Mouse (Mus musculus) midbrain, embryonic 16.5 days (tissue): Measurements from ENCODE around the gene Dnajc12. TPM values are rescaled to one million over a fixed set of nuclear protein-coding genes. Genes with fewer than 3 reads are reported as not detected.

Experiments
- ATAC-seq: fragments of 200-750 bp; cut with Nextera tagmentation; 2 replicates; pipeline ENCODE4 v1.8.0; 2017; ENCODE audit warnings: moderate TSS enrichment
- H3K27ac ChIP-seq: fragments of 300-500 bp; sonication (generic); 2 replicates; pipeline ENCODE4 v1.5.1; 2014; ENCODE audit warnings: mild to moderate bottlenecking, low read length, mixed read lengths
- H3K27me3 ChIP-seq: fragments of 300-500 bp; sonication (generic); 2 replicates; pipeline ENCODE4 v1.6.1; 2014; ENCODE audit warnings: low read depth, low read length, mixed read lengths; ENCODE audit not compliant: control insufficient read depth, insufficient read depth
- H3K36me3 ChIP-seq: fragments of 300-500 bp; sonication (generic); 2 replicates; pipeline ENCODE4 v1.6.1; 2014; ENCODE audit warnings: mild to moderate bottlenecking, low read length, moderate library complexity, mixed read lengths; ENCODE audit not compliant: control insufficient read depth, insufficient read depth
- H3K4me1 ChIP-seq: fragments of 300-500 bp; sonication (generic); 2 replicates; pipeline ENCODE4 v1.6.1; 2014; ENCODE audit warnings: mild to moderate bottlenecking, low read length, mixed read lengths; ENCODE audit not compliant: control insufficient read depth, insufficient read depth
- H3K4me2 ChIP-seq: fragments of 300-500 bp; sonication (generic); 2 replicates; pipeline ENCODE4 v1.6.1; 2014; ENCODE audit warnings: mild to moderate bottlenecking, low read length, mixed read lengths
- H3K4me3 ChIP-seq: fragments of 300-500 bp; sonication (generic); 2 replicates; pipeline ENCODE4 v1.5.1; 2014; ENCODE audit warnings: low read depth, mild to moderate bottlenecking, low read length, moderate library complexity, mixed read lengths
- H3K9ac ChIP-seq: fragments of 300-500 bp; sonication (generic); 2 replicates; pipeline ENCODE4 v1.6.1; 2014; ENCODE audit warnings: low read depth, low read length, mixed read lengths
- H3K9me3 ChIP-seq: fragments of 300-500 bp; sonication (generic); replicated peaks from 2 replicates; pipeline ENCODE4 v1.6.1; 2014; ENCODE audit warnings: mild to moderate bottlenecking, low read length, mixed read lengths; ENCODE audit not compliant: control insufficient read depth, poor library complexity, severe bottlenecking
- WGBS: fragments of 180-500 bp; shearing (Covaris S2); extraction: QIAGEN DNeasy Blood & Tissue Kit; methylation state at CpG from one replicate; pipeline ENCODE4 v1.1.7; 2014; 5-methylcytosine and 5-hydroxymethylcytosine counted together
- polyA plus RNA-seq: library from polyadenylated mRNA; unstranded; fragments of >200 nt; fragmentation: Nextera tagmentation; extraction: Ambion mirVana; gene quantifications from 2 replicates; pipeline ENCODE4 v1.2.1, GENCODE M21; 2015

Dnajc12 gene
- polyA plus RNA-seq: 21.3 and 23.6 TPM in 2 replicates

GRCm38 (mm10) chr10:63382372-63383279, at the start of gene Dnajc12:
Gene Dnajc12 (plus strand): TSS chr10:63382443.
- Histone ChIP-seq H3K9me3 (no peaks in the 10 kb centered on the region), H3K27me3 (peaks cover 4% of the 10 kb centered on the region; the same call in 1 of the 2 replicates), H3K4me2 (peak within 1 kb of the TSS; percentile 65), H3K27ac (peak within 1 kb of the TSS; percentile 5; the same call in 1 of the 2 replicates), H3K9ac (peak within 1 kb of the TSS; percentile 63), H3K4me3 (peak within 1 kb of the TSS; percentile 45), H3K4me1 (peaks cover 12% of the 10 kb centered on the region), H3K36me3 (no peaks in the 10 kb centered on the region)
- under 1% methylated on average over 28 of the region's 28 CpGs for WGBS
- peak; percentile 94 for ATAC-seq

DNA sequence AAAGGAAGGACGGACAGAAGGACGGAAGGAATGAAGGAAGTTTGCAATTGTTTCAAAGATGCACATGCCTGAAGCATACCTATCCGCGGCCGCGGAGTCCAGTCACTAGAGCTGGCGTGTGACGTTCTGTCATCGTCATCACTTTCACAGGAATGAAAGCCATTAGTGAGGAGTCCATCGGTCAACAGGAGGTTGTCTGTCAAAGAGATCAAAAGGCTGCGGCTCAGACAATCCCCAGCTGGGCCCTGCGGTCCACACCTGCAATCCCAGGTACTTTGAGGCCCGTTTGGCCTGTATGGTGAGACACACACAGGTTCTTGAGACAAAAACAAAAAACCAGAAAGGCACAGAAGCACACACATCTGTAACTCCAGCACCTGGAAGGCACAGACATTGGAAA, 45.3 kb upstream of the Dnajc12 start:
- Histone ChIP-seq H3K4me3 (peak overlapping the region; percentile 85), H3K9me3 (no peaks in the 10 kb centered on the region), H3K27me3 (no peaks in the 10 kb centered on the region), H3K4me2 (peak overlapping the region; percentile 59), H3K36me3 (no peaks in the 10 kb centered on the region), H3K27ac (no peak overlapping the region), H3K9ac (peak overlapping the region; percentile 46; the same call in 1 of the 2 replicates), H3K4me1 (peaks cover 20% of the 10 kb centered on the region)
- WGBS: 52% methylated on average over 13 of the region's 13 CpGs
- ATAC-seq: no peak

GRCm38 (mm10) chr10:63337326-63337725, 44.9 kb upstream of the Dnajc12 start:
- peak overlapping the region; percentile 59 for H3K4me2 ChIP-seq
- WGBS: 28% methylated on average over 5 of the region's 5 CpGs
- H3K27ac ChIP-seq: no peak overlapping the region
- H3K4me3 ChIP-seq: peak overlapping the region; percentile 85
- no peaks in the 10 kb centered on the region for H3K27me3 ChIP-seq
- no peaks in the 10 kb centered on the region for H3K9me3 ChIP-seq
- H3K4me1 ChIP-seq: peaks cover 20% of the 10 kb centered on the region
- H3K36me3 ChIP-seq: no peaks in the 10 kb centered on the region
- no peak for ATAC-seq
- H3K9ac ChIP-seq: peak overlapping the region; percentile 46

- no peaks in the 10 kb centered on the region for H3K36me3 ChIP-seq
- 2% methylated on average over 70 of the region's 113 CpGs for WGBS
- peak overlapping the region; percentile 85 for H3K4me3 ChIP-seq
Observed at GRCm38 (mm10) chr10:63337951-63338836, 44.0 kb upstream of the Dnajc12 start.

DNA sequence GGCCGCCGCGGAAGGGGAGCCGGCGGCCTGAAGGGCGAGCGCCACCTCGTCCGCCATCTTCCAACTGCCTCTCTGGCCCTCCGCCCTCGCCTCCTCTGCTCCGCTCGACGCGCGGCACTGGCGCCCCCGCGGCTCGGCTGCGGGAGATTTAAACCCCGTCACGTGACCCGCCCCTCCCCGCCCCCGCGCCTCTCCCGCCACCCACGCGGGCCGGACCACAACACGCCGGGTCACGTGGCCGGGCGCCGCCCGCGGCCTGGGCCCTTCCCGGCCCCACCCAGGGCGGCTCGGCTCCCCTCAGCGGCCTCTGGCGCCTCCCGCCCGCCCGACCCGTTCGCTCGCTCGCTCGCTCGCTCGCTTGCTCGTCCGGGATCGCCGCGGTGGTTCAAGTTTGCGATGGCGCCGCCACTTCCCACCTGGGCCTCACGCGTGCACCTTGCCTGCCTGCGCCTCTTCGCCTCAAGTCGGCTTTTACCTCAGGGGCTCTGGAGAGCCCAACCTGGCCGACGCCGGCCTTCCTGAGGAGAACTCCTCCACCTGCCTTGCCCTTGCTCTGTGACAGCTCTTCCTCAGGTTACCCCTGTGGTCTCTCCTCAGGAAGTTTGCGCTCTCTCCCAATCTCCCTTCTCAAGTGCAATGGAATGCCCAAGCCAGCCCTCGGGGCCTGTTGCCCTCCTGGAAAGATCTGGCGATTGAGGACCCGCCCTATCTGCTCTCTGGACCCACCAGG, 43.2 kb upstream of the Dnajc12 start:
- peaks cover 20% of the 10 kb centered on the region for H3K4me1 ChIP-seq
- no peaks in the 10 kb centered on the region for H3K27me3 ChIP-seq
- H3K9ac ChIP-seq: peak overlapping the region; percentile 91
- ATAC-seq: peak; percentile 97
- no peaks in the 10 kb centered on the region for H3K9me3 ChIP-seq
- peak overlapping the region; percentile 90 for H3K27ac ChIP-seq
- peak overlapping the region; percentile 59 for H3K4me2 ChIP-seq
- under 1% methylated on average over 49 of the region's 74 CpGs for WGBS
- no peaks in the 10 kb centered on the region for H3K36me3 ChIP-seq
- peak overlapping the region; percentile 85 for H3K4me3 ChIP-seq

More at GRCm38 (mm10) chr10:63337951-63338836, 44.0 kb upstream of the Dnajc12 start:
- Histone ChIP-seq H3K9ac (peak overlapping the region; percentile 91), H3K4me1 (peaks cover 20% of the 10 kb centered on the region), H3K27me3 (no peaks in the 10 kb centered on the region), H3K4me2 (peak overlapping the region; percentile 59), H3K9me3 (no peaks in the 10 kb centered on the region), H3K27ac (peak overlapping the region; percentile 90)
- ATAC-seq: peak; percentile 85

- Histone ChIP-seq H3K4me1 (peaks cover 14% of the 10 kb centered on the region), H3K4me2 (no peak overlapping the region), H3K9ac (no peak overlapping the region), H3K4me3 (no peak overlapping the region), H3K27ac (no peak overlapping the region), H3K36me3 (no peaks in the 10 kb centered on the region), H3K27me3 (no peaks in the 10 kb centered on the region), H3K9me3 (no peaks in the 10 kb centered on the region)
- ATAC-seq: no peak
- 80% methylated on average over 2 of the region's 2 CpGs for WGBS
Observed at GRCm38 (mm10) chr10:63341351-63341750, 40.9 kb upstream of the Dnajc12 start.

GRCm38 (mm10) chr10:63344751-63345150, 37.5 kb upstream of the Dnajc12 start:
- Histone ChIP-seq H3K27ac (no peak overlapping the region), H3K36me3 (no peaks in the 10 kb centered on the region), H3K4me3 (no peak overlapping the region), H3K9me3 (no peaks in the 10 kb centered on the region), H3K27me3 (no peaks in the 10 kb centered on the region), H3K9ac (no peak overlapping the region), H3K4me2 (no peak overlapping the region), H3K4me1 (no peaks in the 10 kb centered on the region)
- no peak for ATAC-seq
- 85% methylated on average over 3 of the region's 3 CpGs for WGBS

DNA sequence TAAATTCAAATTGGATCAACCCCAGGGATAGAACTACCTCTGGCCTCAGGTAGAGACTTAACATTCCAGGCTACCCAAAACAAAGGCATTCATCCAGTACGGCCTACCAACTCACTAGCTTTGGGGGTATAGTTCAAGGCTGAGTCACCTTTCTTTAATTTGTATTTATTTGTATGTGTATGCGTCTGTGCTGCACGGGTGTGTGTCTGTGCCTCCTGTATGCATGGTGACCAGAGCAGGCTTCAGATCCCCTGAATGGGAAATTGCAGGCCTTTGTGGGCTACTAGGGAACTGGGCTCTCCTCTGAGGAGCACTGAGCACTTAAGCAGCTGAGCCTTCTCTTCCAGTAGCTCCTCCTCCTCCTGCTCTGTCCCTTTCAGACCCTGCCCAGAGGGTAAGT, 34.0 kb upstream of the Dnajc12 start:
- WGBS: 44% methylated on average over 3 of the region's 3 CpGs
- Histone ChIP-seq H3K27me3 (no peaks in the 10 kb centered on the region), H3K9ac (no peak overlapping the region), H3K4me3 (no peak overlapping the region), H3K27ac (no peak overlapping the region), H3K4me2 (no peak overlapping the region), H3K9me3 (no peaks in the 10 kb centered on the region), H3K36me3 (no peaks in the 10 kb centered on the region), H3K4me1 (no peaks in the 10 kb centered on the region)
- ATAC-seq: no peak
